Mouse (Mus musculus) R1 (cell line): ENCODE data around the gene Eya2.
A peak's percentile ranks its signal among the peaks of the same experiment; 100 is the strongest.

ENCODE experiments used
- DNase-seq: peaks from one replicate; pipeline ENCODE4 v3.0.0-alpha.2; 2018; ENCODE audit warnings: low read depth, low spot score

Eya2 gene

GRCm38 (mm10) chr2:165716688-165717087, 121.9 kb downstream of the Eya2 start:
- peak; percentile 87 for DNase-seq

DNA sequence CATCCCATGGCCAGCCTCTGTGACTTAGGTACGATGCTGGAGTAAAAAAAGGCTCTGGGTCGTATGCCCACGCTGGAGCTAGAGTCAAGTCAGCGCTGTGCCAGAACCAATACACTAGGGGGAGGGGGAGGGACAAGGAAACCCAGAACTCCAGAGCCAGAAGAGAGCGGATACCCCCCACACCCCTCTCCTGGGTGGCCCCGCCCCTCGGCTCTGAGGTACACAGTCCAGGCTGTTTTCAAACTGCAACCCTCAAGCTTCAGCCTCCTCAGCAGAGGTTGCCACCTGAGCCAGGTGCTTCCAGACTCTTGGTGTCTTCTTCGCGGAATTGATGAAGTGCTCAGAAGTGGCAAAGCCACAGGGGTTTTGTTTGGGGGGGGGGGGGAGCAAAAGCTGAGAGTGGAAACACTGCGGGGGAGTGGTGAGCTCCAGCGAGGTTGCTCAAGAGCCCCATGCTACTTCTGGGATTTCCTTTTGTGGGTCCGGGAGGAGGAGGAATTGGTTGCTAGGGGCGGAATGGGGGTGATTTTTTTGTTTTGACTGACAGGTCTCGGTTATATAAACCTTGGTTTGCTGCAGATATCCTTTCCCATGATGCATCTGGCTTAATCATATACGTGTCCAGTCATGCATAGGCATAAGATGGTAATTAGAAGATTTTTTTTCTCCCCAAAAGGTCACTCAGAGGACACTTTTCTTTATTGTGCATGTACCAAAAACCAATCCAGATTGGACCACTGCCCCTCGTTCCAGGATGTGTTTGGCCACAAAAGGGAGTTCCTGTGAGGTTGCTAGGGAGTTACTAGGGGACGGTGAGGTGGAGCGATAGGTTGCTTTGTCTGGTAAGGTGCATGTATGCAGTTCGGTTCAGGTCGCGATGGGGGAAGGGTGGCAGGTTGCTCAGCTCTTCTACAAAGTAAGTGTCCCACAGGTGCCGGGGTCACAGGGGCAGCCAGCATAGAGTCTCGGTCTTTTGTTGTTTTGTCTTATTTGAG, 122.6 kb downstream of the Eya2 start:
- peak; percentile 87 for DNase-seq

- no peak for DNase-seq
Observed at GRCm38 (mm10) chr2:165719382-165719781, 124.5 kb downstream of the Eya2 start.

DNA sequence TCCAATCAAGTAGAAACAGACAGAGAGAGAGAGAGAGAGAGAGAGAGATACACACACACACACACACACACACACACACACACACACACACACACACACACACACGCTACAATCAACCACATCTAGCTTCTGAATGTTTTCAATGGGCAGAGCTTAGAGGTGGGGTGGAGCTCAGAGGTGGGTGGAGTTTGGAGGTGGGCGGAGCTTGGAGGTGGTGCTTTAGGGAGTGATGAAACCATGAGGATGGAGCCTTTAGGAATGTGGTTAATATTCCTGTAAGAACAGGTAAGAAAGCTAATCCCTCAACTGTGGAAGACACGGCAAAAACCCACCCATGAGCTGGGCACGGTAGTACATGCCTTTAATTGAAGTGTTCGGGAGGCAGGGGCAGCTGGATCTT, 127.1 kb downstream of the Eya2 start:
- peak; percentile 70 for DNase-seq

- no peak for DNase-seq
Observed at GRCm38 (mm10) chr2:165732552-165733238, 137.9 kb downstream of the Eya2 start.

DNA sequence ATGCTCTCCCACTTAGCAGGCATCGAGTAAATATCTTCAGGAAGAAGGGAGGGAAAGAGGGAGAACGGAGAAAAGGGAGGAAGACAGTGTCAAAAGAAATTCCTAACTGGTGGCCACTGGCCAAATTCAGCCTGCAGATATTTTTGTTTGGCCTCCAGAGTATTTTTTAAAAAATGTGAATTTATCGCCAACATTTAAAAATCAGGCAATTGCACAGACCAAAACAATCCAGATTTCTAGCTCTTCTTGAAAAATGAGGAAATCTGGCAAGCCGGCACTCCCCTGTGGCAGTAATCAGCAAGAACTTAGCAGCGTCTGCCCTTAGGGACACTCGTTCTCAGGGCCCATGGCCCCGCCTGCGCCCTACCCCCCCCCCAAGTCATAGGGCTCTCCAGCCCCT, 138.9 kb downstream of the Eya2 start:
- no peak for DNase-seq

DNA sequence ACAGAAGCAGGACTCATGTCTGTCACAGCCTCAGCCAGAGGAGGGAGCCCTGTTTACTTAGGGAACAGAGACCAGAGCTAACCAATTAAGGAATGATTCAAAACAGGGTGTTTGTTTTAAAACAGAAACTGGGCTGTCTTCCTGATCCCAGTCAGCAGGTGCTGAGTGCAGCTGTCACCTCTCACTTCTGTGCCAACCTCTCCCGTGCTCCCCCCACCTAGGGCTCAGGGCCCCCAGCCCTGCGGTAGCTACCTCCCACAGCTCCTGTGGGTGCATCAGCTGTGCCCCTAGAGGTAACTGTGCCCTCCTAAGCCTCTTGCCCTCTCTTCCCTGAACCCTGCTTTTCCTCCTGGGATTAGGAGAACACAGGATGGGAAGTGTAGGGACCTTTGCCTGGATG, 141.5 kb downstream of the Eya2 start:
- no peak for DNase-seq

GRCm38 (mm10) chr2:165740381-165740780, 145.5 kb downstream of the Eya2 start:
- DNase-seq = peak; percentile 80

DNA sequence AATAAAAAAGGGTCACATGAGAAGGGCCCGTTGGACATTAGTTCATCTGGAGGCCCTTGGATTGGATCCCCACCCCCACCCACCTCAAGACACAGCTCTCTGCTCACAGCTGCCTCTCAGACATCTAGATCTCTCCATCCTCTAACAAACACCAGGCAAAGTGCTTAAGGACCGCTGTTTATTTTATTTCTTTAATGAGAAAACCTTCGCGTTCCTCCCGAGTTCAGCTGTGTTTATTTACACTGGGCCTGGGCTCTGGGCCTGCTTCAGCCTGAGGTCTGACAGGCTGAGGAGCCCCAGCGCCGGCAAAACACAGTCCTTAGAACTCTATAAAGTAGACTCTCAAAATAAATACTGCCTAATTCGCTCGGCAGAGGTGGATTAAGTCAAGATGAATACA, 146.2 kb downstream of the Eya2 start:
- no peak for DNase-seq

GRCm38 (mm10) chr2:165741526-165742050, 146.8 kb downstream of the Eya2 start:
- no peak for DNase-seq

GRCm38 (mm10) chr2:165742210-165742786, 147.5 kb downstream of the Eya2 start:
- peak; percentile 82 for DNase-seq

DNA sequence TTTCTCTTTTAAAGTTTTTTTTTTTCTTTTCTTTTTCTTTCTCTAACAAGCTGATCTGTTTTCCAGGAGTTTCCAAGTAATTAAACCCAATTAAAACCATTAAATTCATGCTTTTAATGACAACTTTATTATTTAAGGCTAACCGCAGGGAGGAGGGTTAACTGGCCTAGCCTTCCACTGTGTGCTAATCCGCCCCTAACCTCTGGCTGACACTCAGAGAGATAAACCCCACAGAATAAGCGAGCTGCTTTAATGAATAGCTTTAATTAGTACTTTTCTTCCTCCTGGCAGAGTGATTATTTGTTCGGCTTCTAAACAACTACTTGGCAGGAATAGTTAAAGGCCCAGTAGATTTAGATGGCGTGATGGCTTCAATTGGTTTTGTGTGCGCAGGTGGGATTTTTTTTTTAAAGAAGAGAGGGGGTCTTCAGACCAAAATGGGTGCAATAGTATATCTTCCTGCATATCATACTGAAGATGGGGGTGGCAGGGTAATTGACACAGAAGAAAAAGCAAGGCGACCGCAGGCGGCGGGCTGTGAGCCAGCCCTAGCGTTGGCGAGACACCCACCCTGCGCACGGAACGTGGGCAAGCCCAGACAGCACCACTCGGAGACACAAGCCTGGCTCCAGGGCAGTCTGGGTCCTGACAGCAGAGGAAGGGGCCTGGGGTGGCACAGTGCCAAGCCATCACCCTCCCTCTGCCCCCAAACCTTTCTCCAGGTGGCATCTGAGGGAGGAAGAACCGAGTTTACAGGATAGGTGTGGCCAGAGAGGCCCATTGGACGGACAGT, 150.7 kb downstream of the Eya2 start:
- DNase-seq = no peak

- DNase-seq = peak; percentile 69
Observed at GRCm38 (mm10) chr2:165747975-165748374, 153.1 kb downstream of the Eya2 start.

GRCm38 (mm10) chr2:165748426-165748825, 153.6 kb downstream of the Eya2 start:
- no peak for DNase-seq

- DNase-seq = peak; percentile 51
Observed at GRCm38 (mm10) chr2:165751068-165751467, 156.2 kb downstream of the Eya2 start.

DNA sequence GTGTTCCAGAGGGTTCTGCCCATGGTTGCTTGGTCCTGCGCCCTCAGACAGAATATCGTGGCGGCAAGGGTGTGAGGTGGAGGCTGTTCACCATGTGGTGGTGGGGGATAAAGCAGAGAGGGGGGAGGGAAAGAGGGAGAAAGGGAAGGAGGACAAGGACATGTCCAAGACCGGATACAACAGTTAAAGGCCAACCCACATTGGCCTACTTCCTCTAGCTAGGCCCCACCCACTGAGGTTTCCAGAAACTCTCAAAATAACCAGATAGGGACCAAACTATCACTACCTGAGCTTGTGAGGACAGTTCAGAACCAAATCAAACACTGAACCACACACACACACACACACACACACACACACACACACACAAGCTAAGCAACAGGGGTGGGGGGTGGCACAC, 157.9 kb downstream of the Eya2 start:
- DNase-seq = no peak

DNA sequence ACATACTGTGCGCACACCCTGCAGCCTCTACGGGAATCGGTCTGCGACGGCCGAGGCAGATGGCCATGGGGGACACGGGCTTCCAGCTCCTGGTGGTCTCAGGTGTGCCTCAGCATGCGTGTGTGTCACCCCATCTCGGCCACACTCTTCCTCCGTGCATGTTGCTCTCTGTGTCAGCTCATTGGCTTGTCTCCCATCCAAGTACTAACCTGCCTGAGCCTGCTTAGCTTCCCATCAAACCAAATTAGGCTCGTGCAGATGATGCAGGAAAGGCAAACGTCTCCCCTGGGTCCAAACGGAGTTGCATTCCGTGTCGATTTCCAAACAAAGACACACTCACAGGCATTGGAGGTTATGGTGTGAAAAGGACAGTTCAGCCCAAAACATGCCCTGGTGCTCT, 163.0 kb downstream of the Eya2 start:
- no peak for DNase-seq

GRCm38 (mm10) chr2:165758534-165758933, 163.7 kb downstream of the Eya2 start:
- DNase-seq = peak; percentile 61

- no peak for DNase-seq
Observed at GRCm38 (mm10) chr2:165759421-165759985, 164.7 kb downstream of the Eya2 start.

GRCm38 (mm10) chr2:165768805-165769358, 174.1 kb downstream of the Eya2 start:
- DNase-seq = no peak
